Mouse (Mus musculus) MEL (cell line): Measurements from ENCODE around the gene Ssh2. TPM values are rescaled to one million over a fixed set of nuclear protein-coding genes. Genes with fewer than 3 reads are reported as not detected.
A peak's percentile ranks its signal among the peaks of the same experiment; 100 is the strongest.

Experiments used
- DNase-seq: peaks from one replicate; pipeline ENCODE4 v3.0.0; 2011; ENCODE audit warnings: low read depth, low spot score
- H3K27ac ChIP-seq: 2 replicates; pipeline ENCODE4 v1.5.1; 2012; ENCODE audit warnings: low read depth, mild to moderate bottlenecking, control low read depth, low read length, moderate library complexity; ENCODE audit not compliant: control insufficient read depth
- H3K27me3 ChIP-seq, 2 experiments: fragments of 150-350 bp in 1 of 2; sonication (generic) in 1 of 2; 2 replicates each; pipeline ENCODE4 v1.6.1; 2012; ENCODE audit warnings: low read length in 2 of 2, mild to moderate bottlenecking in 2 of 2, improper control_type of control experiment in 1 of 2, moderate library complexity in 1 of 2; ENCODE audit not compliant: insufficient read depth in 2 of 2, control insufficient read depth in 1 of 2
- H3K36me3 ChIP-seq, 2 experiments: 2 replicates each; pipeline ENCODE4 v1.6.1; 2012 to 2014; ENCODE audit warnings: low read length in 2 of 2, improper control_type of control experiment in 1 of 2, inconsistent platforms in 1 of 2, mild to moderate bottlenecking in 1 of 2; ENCODE audit not compliant: insufficient read depth in 2 of 2, control insufficient read depth in 1 of 2
- H3K4me1 ChIP-seq, 2 experiments: fragments of 150-350 bp in 1 of 2; sonication (generic) in 1 of 2; 2 replicates each; pipeline ENCODE4 v1.6.1; 2012; ENCODE audit warnings: low read length in 2 of 2, improper control_type of control experiment in 1 of 2, mild to moderate bottlenecking in 1 of 2; ENCODE audit not compliant: insufficient read depth in 2 of 2, control insufficient read depth in 1 of 2
- H3K4me3 ChIP-seq, 2 experiments: fragments of 150-350 bp in 1 of 2; sonication (generic) in 1 of 2; 2 replicates each; pipeline ENCODE4 v1.5.1; 2012; ENCODE audit warnings: low read depth in 2 of 2, low read length in 2 of 2, mild to moderate bottlenecking in 2 of 2, moderate library complexity in 2 of 2, control low read depth in 1 of 2, improper control_type of control experiment in 1 of 2; ENCODE audit not compliant: control insufficient read depth in 1 of 2, insufficient read depth in 1 of 2
- H3K79me2 ChIP-seq: 2 replicates; pipeline ENCODE4 v1.6.1; 2012; ENCODE audit warnings: mild to moderate bottlenecking, low read length, moderate library complexity; ENCODE audit not compliant: control insufficient read depth, poor library complexity, insufficient read depth
- H3K9ac ChIP-seq: 2 replicates; pipeline ENCODE4 v1.6.1; 2012; ENCODE audit warnings: low read depth, mild to moderate bottlenecking, control low read depth, low read length, moderate library complexity; ENCODE audit not compliant: control insufficient read depth, poor library complexity, severe bottlenecking
- H3K9me3 ChIP-seq: fragments of 150-350 bp; sonication (generic); replicated peaks from 2 replicates; pipeline ENCODE4 v1.6.1; 2012; ENCODE audit warnings: mild to moderate bottlenecking, low read length, improper control_type of control experiment, moderate library complexity; ENCODE audit not compliant: insufficient read depth
- CHD1 ChIP-seq: IDR thresholded peaks from 2 replicates; pipeline ENCODE4 v1.6.1; 2012; ENCODE audit warnings: low read depth, mild to moderate bottlenecking, inconsistent platforms, low read length, improper control_type of control experiment
- CTCF ChIP-seq, 3 experiments: IDR thresholded peaks in 2 of 3; conservative IDR thresholded peaks in 1 of 3; 2 replicates each; pipeline ENCODE4 v1.5.1; 2011 to 2012; ENCODE audit warnings: low read length in 3 of 3, low read depth in 2 of 3, mild to moderate bottlenecking in 2 of 3, improper control_type of control experiment in 1 of 3, inconsistent platforms in 1 of 3, mixed read lengths in 1 of 3, moderate library complexity in 1 of 3; ENCODE audit not compliant: control insufficient read depth in 1 of 3, insufficient read depth in 1 of 3, poor library complexity in 1 of 3, severe bottlenecking in 1 of 3
- ELF1 ChIP-seq: IDR thresholded peaks from 2 replicates; pipeline ENCODE4 v1.6.1; 2014; ENCODE audit warnings: low read depth, mild to moderate bottlenecking, inconsistent platforms, low read length, improper control_type of control experiment, moderate library complexity
- EP300 ChIP-seq, 2 experiments: IDR thresholded peaks; 2 replicates each; pipeline ENCODE4 v1.6.1; 2011; ENCODE audit warnings: improper control_type of control experiment in 2 of 2, low read length in 2 of 2, low read depth in 1 of 2, mild to moderate bottlenecking in 1 of 2
- ETS1 ChIP-seq: IDR thresholded peaks from 2 replicates; pipeline ENCODE4 v1.6.1; 2012; ENCODE audit warnings: low read depth, mild to moderate bottlenecking, inconsistent platforms, low read length, improper control_type of control experiment, moderate library complexity
- GABPA ChIP-seq: IDR thresholded peaks from 2 replicates; pipeline ENCODE4 v1.6.1; 2012; ENCODE audit warnings: low read depth, mild to moderate bottlenecking, inconsistent platforms, low read length, improper control_type of control experiment, moderate library complexity
- GATA1 ChIP-seq: IDR thresholded peaks from 2 replicates; pipeline ENCODE4 v1.6.1; 2011; ENCODE audit warnings: low read depth, low read length, improper control_type of control experiment
- HCFC1 ChIP-seq: IDR thresholded peaks from 2 replicates; pipeline ENCODE4 v1.6.1; 2012; ENCODE audit warnings: low read depth, mild to moderate bottlenecking, inconsistent platforms, low read length, improper control_type of control experiment, moderate library complexity
- KAT2A ChIP-seq: conservative IDR thresholded peaks from 2 replicates; pipeline ENCODE4 v1.6.1; 2012; ENCODE audit warnings: low read depth, low read length, improper control_type of control experiment, inconsistent platforms
- MAFK ChIP-seq: IDR thresholded peaks from 2 replicates; pipeline ENCODE4 v1.6.1; 2011; ENCODE audit warnings: low read depth, mild to moderate bottlenecking, low read length, improper control_type of control experiment, borderline replicate concordance
- MAX ChIP-seq: IDR thresholded peaks from 2 replicates; pipeline ENCODE4 v1.6.1; 2011; ENCODE audit warnings: low read length, improper control_type of control experiment
- MAZ ChIP-seq: IDR thresholded peaks from 2 replicates; pipeline ENCODE4 v1.6.1; 2012; ENCODE audit warnings: low read depth, mild to moderate bottlenecking, inconsistent platforms, low read length, improper control_type of control experiment
- MEF2A ChIP-seq: IDR thresholded peaks from 2 replicates; pipeline ENCODE4 v1.6.1; 2014; ENCODE audit warnings: low read depth, mild to moderate bottlenecking, inconsistent platforms, low read length, improper control_type of control experiment; ENCODE audit not compliant: poor library complexity, insufficient replicate concordance, severe bottlenecking; ENCODE audit errors: extremely low read depth
- MXI1 ChIP-seq: IDR thresholded peaks from 2 replicates; pipeline ENCODE4 v1.6.1; 2011; ENCODE audit warnings: mild to moderate bottlenecking, low read depth, low read length, improper control_type of control experiment
- MYB ChIP-seq: IDR thresholded peaks from 2 replicates; pipeline ENCODE4 v1.6.1; 2011; ENCODE audit warnings: mild to moderate bottlenecking, low read depth, low read length, improper control_type of control experiment
- MYC ChIP-seq: IDR thresholded peaks from 2 replicates; pipeline ENCODE4 v1.6.1; 2011; ENCODE audit warnings: low read depth, mild to moderate bottlenecking, low read length, improper control_type of control experiment, moderate library complexity
- NELFE ChIP-seq: IDR thresholded peaks from 2 replicates; pipeline ENCODE4 v1.6.1; 2011; ENCODE audit warnings: low read depth, low read length, improper control_type of control experiment
- POLR2A ChIP-seq, 2 experiments: IDR thresholded peaks; 2 replicates each; pipeline ENCODE4 v1.6.1; 2011 to 2012; ENCODE audit warnings: low read length in 2 of 2, mild to moderate bottlenecking in 2 of 2, control low read depth in 1 of 2, improper control_type of control experiment in 1 of 2, low read depth in 1 of 2, moderate library complexity in 1 of 2; ENCODE audit not compliant: control insufficient read depth in 1 of 2, insufficient read depth in 1 of 2, poor library complexity in 1 of 2
- POLR2AphosphoS5 ChIP-seq: IDR thresholded peaks from 2 replicates; pipeline ENCODE4 v1.6.1; 2012; ENCODE audit warnings: low read depth, borderline replicate concordance, mild to moderate bottlenecking, inconsistent platforms, low read length, moderate library complexity, mixed read lengths
- RAD21 ChIP-seq: IDR thresholded peaks from 2 replicates; pipeline ENCODE4 v1.6.1; 2011; ENCODE audit warnings: mild to moderate bottlenecking, low read depth, low read length, improper control_type of control experiment
- RCOR1 ChIP-seq: IDR thresholded peaks from 2 replicates; pipeline ENCODE4 v1.6.1; 2012; ENCODE audit warnings: low read depth, mild to moderate bottlenecking, inconsistent platforms, low read length, improper control_type of control experiment
- SIN3A ChIP-seq: IDR thresholded peaks from 2 replicates; pipeline ENCODE4 v1.6.1; 2012; ENCODE audit warnings: low read length, improper control_type of control experiment, inconsistent platforms
- SMC3 ChIP-seq: IDR thresholded peaks from 2 replicates; pipeline ENCODE4 v1.6.1; 2011; ENCODE audit warnings: low read depth, low read length, improper control_type of control experiment
- TBP ChIP-seq: IDR thresholded peaks from 2 replicates; pipeline ENCODE4 v1.8.0; 2011; ENCODE audit warnings: low read depth, low read length, improper control_type of control experiment
- ZC3H11A ChIP-seq: IDR thresholded peaks from 2 replicates; pipeline ENCODE4 v1.6.1; 2012; ENCODE audit warnings: low read depth, mild to moderate bottlenecking, inconsistent platforms, low read length, improper control_type of control experiment
- ZNF384 ChIP-seq: IDR thresholded peaks from 2 replicates; pipeline ENCODE4 v1.6.1; 2012; ENCODE audit warnings: low read depth, mild to moderate bottlenecking, inconsistent platforms, low read length, improper control_type of control experiment
- polyA plus RNA-seq, 2 experiments: library from polyadenylated mRNA; stranded (reverse) in 1 of 2; unstranded in 1 of 2; fragments of >175 nt in 1 of 2; fragments of >200 nt in 1 of 2; gene quantifications; 2 replicates each; pipeline versions ENCODE4 v1.2.1 to v1.2.4; 2012; ENCODE audit warnings: low replicate concordance in 2 of 2, low read depth in 1 of 2; ENCODE audit not compliant: insufficient read length in 2 of 2, insufficient read depth in 1 of 2, missing spikeins in 1 of 2
- total RNA-seq: library from RNA; depleted of rRNA; stranded (reverse); fragments of 300-350 nt; gene quantifications from 2 replicates; pipeline ENCODE4 v1.2.3, GENCODE M21; 2012

Gene Ssh2
- total and polyA plus RNA-seq, 3 experiments = 6.3 to 29.2 (median 16.5) TPM

GRCm38 (mm10) chr11:77467784-77468183 lies 251.7 kb downstream of the Ssh2 start:
- H3K9me3 ChIP-seq = no peaks in the 10 kb centered on the region
- peak overlapping the region; percentile 54 to 65 for H3K4me3 ChIP-seq
- H3K4me1 ChIP-seq = no peaks in the 10 kb centered on the region
- H3K36me3 ChIP-seq = no peaks in the 10 kb centered on the region
- DNase-seq = peak; percentile 95
- peak overlapping the region; percentile 66 for H3K9ac ChIP-seq
- H3K27me3 ChIP-seq = no peaks in the 10 kb centered on the region
- H3K79me2 ChIP-seq = no peaks in the 10 kb centered on the region
- TF ChIP-seq CTCF (IDR thresholded peaks at IDR 0.05 in 2 of 3, conservative IDR thresholded peaks at IDR 0.05 in 1 of 3; ENCODE audit: control insufficient read depth in 1 of 3, insufficient read depth in 1 of 3, low read depth in 2 of 3, low read length in 3 of 3, poor library complexity in 1 of 3, severe bottlenecking in 1 of 3) (peak; percentile 95 to 100 (median 99)), ETS1 (no peak), ELF1 (peak; percentile 44; the same call in 1 of the 2 replicates), SMC3 (peak; percentile 99), ZC3H11A (peak; percentile 84), GATA1 (no peak), RAD21 (peak; percentile 84), HCFC1 (peak; percentile 57), GABPA (no peak), NELFE (peak; percentile 33; the same call in 1 of the 2 replicates), EP300 (IDR thresholded peaks at IDR 0.05; ENCODE audit: low read depth in 1 of 2, low read length in 2 of 2) (no peak; a peak in 1 of 4 replicates), MXI1 (peak; percentile 64), POLR2A (IDR thresholded peaks at IDR 0.05; ENCODE audit: control insufficient read depth in 1 of 2, insufficient read depth in 1 of 2, low read depth in 1 of 2, low read length in 2 of 2, poor library complexity in 1 of 2) (peak in 1 of 2 experiments; percentile 39; a peak in 1 of 4 replicates), KAT2A (no peak), TBP (0 out of 2 replicates have a peak, but pooled peaks have one; percentile 50), MYC (peak; percentile 78; the same call in 1 of the 2 replicates), MAX (peak; percentile 51; the same call in 1 of the 2 replicates), ZNF384 (no peak; the same call in 1 of the 2 replicates), MAZ (peak; percentile 93), POLR2AphosphoS5 (no peak), SIN3A (peak; percentile 84), RCOR1 (0 out of 2 replicates have a peak, but pooled peaks have one; percentile 37)
- H3K27ac ChIP-seq = no peak overlapping the region

GRCm38 (mm10) chr11:77468397-77468796 lies 252.3 kb downstream of the Ssh2 start:
- Histone ChIP-seq H3K27ac (no peak overlapping the region), H3K36me3 (no peaks in the 10 kb centered on the region; a peak in 1 of 4 replicates), H3K4me1 (no peaks in the 10 kb centered on the region), H3K27me3 (no peaks in the 10 kb centered on the region), H3K79me2 (no peaks in the 10 kb centered on the region), H3K9me3 (no peaks in the 10 kb centered on the region), H3K4me3 (no peak overlapping the region), H3K9ac (no peak overlapping the region)
- TF ChIP-seq CHD1 = no peak
- peak; percentile 87 for TF ChIP-seq MAFK
- TF ChIP-seq MXI1 = no peak
- no peak for TF ChIP-seq MYB
- TF ChIP-seq MEF2A = no peak
- no peak for TF ChIP-seq GATA1
- no peak for TF ChIP-seq ELF1
- no peak for DNase-seq
